Mouse (Mus musculus): ENCODE measurements around the gene Fgr. TPM values are rescaled to one million over a fixed set of nuclear protein-coding genes. Genes with fewer than 3 reads are reported as not detected.
A peak's percentile ranks its signal among the peaks of the same experiment; 100 is the strongest.
"Not testable (repeated sequence)": the region's sequence is repeated elsewhere in the genome, so short reads cannot be mapped to it uniquely, and the experiment has no call there.

Gene Fgr
- total RNA-seq (2021) = under 1 TPM; 0.09 to 0.14 TPM
- long read RNA-seq, experiment 1 = 0 reads
- long read RNA-seq, experiment 2 = 0 reads

DNA sequence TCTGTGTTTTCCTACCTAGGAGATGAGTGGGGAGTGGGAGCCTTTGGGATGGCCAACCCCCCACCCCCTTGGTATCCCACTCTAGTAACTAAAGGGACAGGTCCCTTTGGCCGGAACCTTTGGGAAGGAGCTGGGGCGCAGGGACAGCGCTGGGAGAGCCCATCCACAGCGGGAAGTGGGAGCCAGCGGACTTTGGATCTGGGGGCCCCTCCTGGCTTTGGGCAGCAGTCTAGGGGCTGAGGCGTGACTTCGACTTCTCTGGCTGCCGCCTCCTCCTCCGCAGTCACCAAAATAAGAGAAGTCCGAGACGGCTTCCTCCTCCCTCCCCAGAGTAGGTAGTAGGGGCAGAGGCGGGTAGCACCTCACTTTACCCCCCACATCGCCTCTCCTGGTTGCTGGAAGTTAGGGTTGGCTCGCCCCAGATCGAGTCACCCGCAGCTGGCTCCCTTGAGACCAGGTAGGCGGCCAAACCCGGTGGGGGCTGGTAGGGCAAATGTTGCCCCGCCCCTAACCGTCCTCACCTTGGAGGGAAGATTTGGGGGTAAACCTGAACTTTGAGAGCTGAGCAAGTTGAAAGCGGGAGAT is at the start of gene Fgr:
TSS of gene Fgr (plus strand) at position 282 of the 585 bp plus-strand sequence.
- no peak for DNase-seq (ENCODE audit: low spot score)

DNA sequence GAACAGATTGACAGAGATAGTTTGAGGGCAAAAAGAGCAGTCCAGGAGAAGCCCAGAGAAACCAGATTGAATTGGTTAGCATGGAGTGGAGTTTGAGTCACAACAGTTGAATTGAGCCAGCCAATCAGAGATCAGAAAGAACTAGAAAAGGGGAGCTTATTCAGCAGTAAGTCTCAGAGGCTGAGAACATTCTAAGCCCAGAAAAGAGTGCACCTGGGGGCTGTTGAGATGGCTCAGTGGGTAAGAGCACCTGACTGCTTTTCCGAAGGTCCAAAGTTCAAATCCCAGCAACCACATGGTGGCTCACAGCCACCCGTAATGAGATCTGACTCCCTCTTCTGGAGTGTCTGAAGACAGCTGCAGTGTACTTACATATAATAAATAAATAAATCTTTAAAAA is 47.4 kb upstream of the Fgr start:
- not testable (repeated sequence) for DNase-seq (ENCODE audit: low spot score)

DNA sequence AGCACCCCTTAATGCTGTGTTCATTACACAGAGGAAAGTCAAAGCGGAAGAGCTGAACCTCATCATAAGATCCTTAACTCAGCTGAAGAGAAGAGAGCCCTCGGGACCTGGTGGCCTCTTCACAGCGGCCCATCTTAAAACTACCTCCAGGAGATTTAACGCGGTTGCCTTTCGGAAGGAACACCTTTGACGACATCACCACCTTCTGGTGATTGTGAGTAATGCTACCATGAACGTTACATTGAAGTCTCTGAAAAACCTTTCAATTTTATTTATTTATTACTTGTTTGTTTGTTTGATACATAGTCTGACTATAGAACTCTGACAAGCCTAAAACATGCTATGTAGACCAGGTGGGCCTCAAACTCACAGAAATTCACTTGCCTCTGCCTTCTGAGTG is 43.1 kb upstream of the Fgr start:
- peak; percentile 62 for DNase-seq (ENCODE audit: low spot score)

DNA sequence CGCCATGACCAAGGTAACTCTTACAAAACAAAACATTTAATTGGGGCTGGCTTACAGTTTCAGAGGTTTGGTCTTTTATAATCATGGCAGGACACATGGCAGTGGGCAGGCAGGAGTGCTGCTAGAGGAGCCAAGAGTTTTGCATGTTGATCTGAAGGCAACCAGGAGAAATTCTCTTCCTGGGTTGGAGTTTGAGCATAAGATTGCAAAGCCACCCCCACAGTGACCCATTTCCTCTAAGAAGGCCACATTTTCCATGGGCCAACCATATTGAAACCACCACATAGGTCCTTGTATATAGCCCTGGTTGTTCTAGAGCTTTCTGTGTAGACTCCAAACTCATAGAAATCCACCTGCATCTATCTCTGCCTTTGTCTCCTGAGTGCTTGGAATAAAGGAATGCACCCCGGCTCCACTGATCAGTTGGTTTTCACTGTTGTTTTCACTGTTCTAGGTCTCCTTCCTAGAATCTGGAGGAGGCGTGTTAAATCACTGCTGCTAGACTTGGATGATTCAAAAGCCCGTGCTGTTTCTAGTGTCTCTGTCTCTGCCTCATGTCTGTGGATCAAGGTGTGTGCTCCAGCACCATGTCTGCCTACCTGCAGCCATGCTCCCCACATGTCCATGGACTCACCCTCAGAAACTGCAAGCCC is 41.0 kb upstream of the Fgr start:
- no peak for DNase-seq (ENCODE audit: low spot score)

DNA sequence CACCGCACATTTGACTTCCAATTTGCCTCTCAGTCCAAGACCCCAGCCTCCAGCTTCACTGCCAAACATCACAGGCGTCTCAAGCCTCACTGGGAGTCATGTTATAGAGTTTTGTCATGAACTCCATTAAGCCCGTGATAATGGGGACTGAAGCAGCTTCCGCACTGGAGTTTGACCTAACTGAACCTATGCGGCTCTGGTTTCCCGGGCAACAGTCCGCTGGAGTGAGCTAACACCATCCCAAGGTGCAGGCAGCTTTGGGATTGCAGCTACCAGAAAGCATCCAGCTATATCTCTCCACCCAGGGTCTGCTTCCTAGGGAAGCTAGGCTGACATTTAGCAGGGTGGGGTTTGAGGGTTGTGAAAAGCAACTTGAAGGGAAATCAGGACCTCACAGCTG is 39.3 kb upstream of the Fgr start:
- no peak for DNase-seq (ENCODE audit: low spot score)

DNA sequence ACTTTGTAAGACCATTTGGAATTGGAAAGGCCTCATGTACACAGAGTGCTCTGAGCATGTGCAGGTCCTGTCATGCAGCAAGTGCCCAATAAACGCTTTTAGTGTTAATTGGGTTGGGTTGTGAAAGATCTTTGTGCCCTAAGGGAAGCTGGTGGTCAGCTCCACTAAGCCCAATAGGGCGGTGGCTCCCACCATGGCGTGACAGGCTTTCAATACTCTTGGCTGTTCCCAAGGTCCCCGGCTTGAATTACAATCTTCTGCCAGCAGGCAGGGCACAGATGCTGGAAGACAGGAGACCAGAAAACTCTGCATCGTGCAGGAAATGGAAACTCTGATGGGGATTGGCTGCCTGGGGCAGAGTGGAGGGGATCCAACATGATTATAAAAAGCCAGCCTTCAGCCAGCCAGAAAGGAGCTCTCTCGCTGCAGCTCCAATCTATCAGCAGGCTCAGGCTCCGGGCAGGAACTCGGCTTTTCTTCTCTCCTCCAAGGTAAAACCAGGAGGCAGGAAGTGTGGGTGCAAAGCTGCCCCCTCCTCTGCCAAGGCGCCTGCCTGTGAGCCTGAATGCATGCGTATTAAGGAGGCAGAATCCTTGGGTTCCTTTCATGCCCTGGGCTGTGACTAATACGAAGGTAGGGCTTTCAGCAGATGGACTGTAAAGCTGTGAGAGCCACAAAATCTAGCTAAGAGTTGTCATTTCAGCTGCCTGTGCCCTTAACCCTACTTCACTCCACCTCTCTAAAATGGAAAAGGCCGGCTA is 35.5 kb upstream of the Fgr start:
- peak; percentile 62 for DNase-seq (ENCODE audit: low spot score)

DNA sequence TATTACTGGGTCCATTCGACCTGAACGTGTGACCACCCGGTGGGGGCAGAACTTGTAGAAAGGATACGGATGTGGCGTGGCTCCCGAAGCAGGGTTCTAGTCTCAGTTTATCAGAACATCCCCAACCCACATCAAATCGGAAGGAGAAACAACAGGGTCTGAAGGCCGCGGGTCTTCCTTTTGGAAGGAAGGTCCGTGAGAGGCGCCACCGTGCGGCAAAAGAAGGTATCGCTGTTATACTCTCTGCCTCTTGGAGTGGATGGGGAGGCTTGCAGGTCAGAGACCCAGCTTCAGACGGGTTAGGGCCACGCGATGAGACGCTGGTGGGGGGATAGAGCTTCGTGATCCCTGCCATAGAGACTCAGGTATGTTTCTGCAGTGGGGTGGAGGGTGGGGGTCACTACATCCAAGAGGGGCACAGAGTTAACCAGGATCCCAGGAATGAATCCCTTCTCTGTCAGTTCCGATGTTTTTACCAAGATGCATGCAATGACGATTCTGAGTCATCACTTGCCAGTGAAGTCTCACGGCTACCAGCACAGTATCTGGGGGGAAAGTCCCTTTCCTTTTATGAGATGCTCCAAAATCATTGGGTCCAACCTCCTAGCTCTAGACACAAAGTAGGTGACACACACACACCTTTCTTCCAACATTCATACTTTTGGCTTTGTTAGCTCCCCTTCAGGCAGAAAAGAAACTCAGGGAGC is 34.3 kb upstream of the Fgr start:
- DNase-seq (ENCODE audit: low spot score) = peak; percentile 58

DNA sequence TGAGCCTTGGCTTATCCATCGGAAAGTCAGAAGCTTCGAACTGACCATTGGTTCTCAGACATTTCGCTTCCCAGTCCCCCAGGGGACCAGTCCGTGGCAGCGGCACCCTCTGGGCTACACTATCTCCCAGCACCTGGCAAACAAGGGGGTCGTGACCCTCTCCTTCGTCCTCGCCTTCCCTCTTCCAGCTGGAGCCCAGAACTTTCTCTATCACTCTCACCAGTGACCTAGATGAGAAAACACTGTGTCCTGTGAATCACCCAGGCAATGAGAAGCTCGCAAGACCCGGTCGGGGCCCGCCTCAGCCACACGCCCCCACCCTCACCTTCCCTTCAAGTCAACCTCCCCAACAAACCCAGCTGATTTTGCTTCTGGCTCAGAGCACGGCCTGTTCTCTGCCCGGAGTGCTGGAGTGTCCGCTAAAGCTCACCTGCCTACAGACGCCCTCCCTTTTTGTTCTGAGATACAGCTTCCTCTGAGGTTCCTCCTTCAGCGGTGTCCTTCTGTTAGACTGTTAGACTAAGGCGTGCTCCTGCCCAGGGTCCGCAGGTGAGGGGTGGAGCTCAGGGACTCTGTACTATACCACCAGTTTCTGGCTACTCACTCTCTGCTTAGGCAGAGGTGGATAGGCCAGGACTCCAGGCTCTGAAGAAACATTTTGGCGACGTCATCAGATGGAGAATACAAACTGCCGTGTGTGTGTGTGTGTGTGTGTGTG is 32.7 kb upstream of the Fgr start:
- DNase-seq (ENCODE audit: low spot score) = no peak

DNA sequence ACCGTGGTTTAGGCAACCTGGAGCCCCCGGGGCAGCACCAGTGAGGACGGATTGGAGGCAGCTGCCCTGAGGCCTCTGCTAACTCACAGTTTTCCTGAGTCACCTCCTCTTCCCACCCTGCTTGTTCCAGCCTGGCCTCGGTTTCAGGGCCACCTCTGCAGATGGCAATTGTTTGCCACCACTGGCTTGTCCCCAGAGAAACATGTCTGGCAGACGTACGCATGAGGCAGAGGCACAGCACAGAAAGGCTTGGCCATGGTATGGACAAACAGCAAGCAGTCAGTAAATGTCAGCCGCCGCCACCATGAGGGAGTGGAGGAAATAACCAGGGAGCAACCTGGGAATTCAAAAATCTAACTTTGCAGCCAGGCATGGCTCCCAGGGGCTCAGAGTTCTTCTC is 30.8 kb upstream of the Fgr start:
- no peak for DNase-seq (ENCODE audit: low spot score)

DNA sequence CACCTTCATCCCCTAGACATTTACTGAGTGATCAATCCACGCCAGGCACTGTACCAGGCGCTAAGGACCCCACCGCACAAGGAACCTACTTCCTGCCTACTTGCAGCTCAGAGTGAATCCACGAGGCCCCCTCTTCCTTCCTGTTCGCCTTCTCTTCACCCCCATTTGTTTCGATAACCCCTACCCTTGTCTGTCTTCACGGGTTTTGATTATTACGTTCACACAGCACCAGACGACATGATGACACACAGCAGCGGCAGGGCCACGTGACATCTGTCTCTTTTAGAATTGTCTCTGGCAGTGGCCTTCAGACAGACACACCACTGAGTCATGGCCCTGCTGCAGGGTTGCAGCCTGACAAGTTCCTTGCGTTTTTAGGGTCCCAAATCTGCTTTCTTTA is 29.8 kb upstream of the Fgr start:
- DNase-seq (ENCODE audit: low spot score) = no peak

DNA sequence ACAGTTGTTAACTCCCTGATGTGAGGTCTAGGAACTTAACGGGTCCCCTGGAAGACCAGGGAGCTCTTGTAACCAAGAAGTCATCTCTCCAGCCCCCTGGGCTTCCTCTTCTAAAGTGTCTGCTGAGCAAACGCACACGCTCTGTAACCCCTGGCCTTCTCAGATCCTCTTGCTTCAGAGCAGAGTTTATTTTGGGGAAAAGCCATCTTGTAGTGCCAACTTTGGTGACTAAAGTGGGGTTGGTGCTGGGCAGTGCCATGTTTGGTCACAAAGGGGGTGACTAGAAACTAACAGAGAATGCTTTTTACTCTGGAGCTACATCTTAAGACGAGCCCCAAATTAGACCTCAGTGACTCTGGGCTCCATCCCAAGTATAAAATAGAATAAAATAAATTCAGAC is 29.1 kb upstream of the Fgr start:
- no peak for DNase-seq (ENCODE audit: low spot score)

DNA sequence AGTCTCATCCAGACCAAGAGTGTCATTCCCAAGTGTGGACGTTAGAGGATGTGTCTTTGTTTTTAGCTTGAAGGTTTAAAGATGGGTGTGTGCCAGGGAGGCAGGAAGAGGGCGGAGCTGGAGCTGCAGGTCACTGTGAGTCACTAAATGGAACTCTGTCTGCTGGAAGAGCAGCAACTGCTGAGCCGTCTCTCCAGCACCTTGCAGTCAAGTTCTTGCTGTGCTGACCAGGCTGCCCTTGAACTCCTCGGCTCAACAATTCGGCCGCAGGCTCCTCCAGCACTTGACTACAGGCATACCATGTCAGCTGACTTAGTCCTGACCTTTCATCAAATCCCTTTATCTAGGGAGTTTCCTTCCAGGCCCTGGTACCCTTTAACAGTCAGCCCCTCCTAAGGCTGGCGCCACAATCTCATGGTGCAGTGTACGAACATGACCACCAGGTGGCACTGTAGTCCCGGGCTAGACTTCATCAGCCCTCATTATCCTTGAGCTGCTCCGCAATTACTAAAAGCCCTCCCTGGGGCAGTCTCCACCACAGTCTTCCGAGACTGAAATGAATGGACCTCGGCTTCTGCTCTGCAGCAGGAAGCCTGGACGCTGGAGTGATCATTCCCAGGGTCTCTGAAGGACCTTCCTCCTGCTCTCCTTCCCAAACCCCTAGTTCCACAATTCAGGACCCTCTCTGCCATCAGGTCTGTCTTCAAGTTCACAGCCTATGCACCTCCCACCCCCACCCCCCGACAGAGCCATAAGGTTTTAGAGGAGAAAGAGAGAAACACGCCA is 28.4 kb upstream of the Fgr start:
- DNase-seq (ENCODE audit: low spot score) = peak; percentile 87

DNA sequence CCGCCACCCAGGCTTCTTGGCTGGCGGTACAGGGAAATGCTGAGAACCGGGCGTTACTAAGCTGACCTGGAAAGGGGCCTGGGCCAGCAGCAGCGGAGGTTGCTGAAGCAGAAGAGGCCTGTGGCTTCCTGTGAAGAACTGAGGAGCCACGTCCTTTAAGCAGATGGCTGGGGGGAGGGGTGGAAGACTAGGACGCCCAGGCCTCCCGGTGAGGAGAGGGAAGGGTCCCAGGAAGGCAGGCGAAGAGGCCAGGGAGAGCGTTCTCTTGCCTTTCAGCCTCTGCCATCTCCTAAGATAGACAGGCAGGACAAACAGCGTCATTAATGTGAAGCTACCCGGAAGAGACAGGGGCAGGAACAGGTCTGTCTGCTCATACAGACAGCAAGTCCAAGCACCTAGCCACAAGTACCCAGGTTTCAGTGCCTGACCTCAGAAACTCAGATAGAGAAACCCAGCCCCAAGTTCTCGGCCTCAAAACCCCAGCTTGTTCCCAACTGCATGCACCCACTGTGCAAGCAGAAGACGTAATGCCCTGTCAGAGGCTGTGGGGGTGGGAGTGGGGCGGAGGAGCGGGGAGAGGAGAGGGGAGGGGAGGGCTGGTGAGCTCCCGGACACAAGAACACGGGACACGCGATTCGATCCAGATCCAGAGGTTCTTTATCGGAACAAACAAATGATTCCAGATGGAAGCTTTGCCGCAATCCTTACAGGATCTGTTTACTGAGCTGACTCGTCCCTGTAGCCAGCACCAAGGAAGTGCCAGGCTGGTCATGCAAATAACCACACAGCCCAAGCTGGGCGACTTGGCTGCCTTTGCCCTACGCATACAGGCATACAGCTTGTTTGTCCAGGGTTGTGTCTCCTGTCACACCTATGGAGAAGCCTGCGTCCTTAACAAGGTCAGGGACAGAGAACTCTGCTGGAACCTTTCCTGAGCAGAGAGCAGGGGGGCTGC is 27.6 kb upstream of the Fgr start:
- DNase-seq (ENCODE audit: low spot score) = peak; percentile 51

DNA sequence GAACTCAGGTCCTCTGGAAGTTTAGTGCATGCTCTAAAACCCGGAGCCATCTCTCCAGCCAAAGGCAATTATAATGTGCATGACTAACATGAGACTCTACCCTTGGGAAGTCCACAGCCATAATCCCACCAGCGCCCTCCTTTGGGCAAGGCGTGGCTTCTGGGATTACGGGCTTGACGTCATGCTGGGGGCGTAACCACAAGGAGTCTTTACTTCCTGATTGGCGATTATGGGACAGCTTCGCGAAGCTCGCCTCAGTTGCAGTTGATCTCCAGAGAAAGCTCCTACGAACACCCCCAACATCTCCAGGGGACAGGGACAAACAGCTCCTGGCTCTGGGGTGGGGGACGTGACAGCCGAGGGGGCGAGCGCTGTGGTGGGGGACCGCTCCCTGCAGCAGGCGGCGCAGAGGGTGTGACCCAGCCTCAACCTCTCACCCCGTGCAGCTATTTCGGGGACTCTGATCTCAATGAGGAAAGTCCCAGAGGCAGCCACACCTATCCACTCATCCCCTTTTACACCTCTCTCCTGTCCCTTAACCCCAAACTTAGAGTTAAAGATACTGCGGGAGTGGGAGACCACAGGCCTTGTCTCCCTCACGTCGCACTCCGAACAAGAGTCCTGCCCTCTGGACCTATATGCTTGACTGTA is 23.9 kb upstream of the Fgr start:
- DNase-seq (ENCODE audit: low spot score) = no peak

DNA sequence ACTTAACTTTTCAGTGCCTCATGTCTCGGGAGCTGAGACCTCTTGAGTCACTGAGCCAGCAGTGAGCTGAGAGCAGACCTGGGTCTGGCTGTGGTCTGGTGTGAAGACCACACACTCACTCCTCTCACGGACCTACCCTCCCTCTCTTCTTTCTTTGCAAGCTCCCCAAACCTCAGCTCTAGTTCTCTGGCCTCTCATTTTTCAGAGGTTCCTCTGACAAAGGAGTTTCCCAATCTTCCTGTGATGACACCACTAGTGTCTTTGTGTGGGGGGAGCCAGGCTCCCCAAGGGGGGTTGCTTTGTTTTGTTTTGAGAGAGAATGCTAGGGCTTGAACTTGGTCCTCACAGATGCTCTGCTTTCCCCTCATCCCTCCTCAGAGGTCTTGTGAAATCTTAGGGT is 22.9 kb upstream of the Fgr start:
- no peak for DNase-seq (ENCODE audit: low spot score)

DNA sequence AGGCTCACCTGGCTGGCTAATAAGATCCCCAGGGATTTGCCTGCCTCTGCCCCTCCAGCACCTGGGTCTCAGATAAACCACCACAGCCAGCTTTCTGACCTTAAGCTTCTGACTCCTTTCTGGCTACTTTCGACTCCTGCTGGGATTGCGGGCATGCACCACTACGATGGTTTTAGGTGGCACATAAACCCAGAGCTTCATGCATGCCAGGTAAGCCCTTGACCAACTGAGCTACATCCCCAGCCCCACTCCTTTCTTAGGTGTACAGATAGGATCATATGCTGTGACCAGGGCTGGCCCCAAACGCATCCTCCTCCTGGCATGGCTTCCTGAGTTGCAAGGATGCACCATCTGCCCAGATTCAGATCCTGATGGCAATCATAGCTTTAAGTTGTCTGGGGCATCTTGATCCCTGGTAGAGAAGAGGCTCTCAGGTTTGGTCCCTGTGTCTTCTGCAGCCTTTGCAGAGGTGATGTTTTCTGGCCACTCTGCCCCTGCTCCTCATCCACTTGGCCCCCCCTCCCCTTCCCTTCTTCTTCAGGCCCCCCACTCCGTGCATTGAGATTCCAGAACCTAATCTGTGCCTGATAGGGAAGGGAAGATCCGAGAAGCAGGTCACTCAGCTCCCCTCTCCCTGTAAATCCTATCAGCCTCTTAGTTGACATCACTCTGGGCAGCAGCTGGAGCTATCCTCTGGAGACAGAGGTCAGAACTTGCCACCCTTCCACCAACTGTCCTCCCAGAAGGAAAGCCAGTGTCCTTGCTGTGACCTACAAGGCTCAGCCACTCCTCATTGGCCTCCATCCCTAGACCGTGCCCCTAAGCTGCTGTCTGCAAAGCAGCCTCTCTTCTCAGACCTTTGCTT is 19.1 kb upstream of the Fgr start:
- no peak for DNase-seq (ENCODE audit: low spot score)

DNA sequence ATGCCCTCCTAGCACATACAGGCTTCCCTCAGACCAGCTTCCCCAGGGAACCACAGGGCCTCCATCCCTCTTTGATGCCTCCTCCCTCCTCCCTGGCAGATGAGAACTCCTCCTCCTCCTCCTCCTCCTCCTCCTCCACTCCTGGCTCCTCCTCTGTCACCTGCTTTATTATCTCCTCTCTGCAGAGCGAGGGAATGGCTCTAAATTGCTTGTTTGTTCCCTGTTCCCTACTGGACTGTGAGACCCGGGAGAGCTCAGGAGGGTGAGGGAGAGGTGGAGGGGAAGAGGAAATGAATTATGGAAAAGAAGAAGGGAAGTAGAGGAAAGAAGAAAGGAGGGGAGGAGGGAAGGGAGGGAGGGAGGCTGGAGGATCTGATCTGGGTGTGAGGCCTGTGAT is 18.5 kb upstream of the Fgr start:
- no peak for DNase-seq (ENCODE audit: low spot score)
